Mouse (Mus musculus) forelimb bud, embryonic 11.5 days (tissue): ENCODE results near the gene Pbx4.

Experiments
- DNase-seq: peaks from one replicate; pipeline ENCODE4 v3.0.0-alpha.2; 2012; ENCODE audit warnings: low read depth, low spot score

The Pbx4 gene

GRCm38 (mm10) chr8:69832298-69832853 lies at the start of gene Pbx4:
Gene Pbx4, plus strand, starts transcription at chr8:69832491.
- DNase-seq, result peak; percentile 97

- DNase-seq, result no peak
Observed at GRCm38 (mm10) chr8:69789105-69789504, 43.2 kb upstream of the Pbx4 start.

- no peak for DNase-seq
Observed at GRCm38 (mm10) chr8:69789731-69790130, 42.6 kb upstream of the Pbx4 start.

DNA sequence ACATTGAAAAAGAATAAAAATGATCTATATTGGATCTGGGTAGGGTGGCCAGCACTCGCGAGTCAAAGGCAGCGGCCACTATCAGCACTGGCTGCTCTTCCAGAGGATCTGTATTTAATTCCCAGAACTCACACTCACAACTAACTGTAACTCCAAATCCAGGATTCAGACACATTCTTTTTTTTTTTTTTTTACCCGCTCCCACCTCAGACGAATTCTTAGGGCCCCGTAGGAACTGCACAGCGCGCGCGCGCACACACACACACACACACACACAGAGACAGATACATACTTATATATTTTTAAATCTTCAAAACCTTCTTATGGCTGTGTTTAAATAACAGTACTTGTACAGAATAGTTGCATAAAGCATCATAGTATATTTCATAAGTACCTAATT lies 41.9 kb upstream of the Pbx4 start:
- no peak for DNase-seq

GRCm38 (mm10) chr8:69790773-69791367 lies 41.4 kb upstream of the Pbx4 start, which contains the start of the genes Atp13a1 and Zfp866:
Gene Atp13a1, plus strand, starts transcription at chr8:69791163.
Gene Zfp866, minus strand, starts transcription at chr8:69791178.
- DNase-seq, result peak; percentile 89

DNA sequence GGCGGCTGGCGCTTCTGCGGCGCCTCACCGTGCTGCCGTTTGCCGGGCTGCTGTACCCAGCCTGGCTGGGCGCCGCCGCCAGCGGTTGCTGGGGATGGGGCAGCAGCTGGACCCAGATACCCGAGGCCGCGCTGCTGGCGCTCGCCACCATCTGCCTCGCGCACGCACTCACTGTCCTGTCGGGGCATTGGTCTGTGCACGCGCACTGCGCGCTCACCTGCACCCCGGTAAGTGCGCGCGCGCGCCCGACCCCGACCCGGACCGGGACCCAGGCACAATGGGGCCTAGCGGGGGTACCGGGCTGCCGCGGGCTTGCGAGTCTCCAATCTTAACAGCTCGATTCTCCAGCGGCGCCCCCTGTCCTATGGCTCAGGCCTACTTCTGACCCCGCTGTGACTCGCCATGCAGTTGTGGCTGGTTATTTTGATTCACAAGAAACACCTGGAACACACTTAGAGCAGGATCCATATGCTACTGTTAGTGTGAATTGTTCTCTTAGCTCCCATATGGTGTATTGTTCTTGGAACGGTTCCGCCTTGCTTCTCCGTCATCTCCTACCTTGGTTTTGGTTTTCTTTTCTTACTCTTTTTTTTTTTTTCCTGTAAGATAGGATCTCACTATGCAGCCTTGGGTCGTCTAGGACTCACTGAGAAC lies 40.7 kb upstream of the Pbx4 start:
- no peak for DNase-seq

DNA sequence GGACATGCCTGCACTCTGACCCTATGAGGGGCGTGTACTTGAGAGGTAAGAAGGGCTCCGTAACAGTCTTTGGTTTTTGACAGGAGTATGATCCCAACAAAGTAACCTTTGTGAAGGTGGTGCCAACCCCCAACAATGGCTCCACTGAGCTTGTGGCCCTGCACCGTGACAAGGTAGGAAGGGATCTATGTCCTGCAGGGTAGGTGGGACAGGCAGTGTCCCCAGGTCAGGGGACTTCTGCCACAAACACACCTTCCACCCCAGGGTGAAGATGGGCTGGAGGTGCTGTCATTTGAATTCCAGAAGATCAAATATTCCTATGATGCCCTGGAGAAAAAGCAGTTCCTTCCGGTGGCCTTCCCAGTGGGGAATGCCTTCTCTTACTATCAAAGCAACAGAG lies 38.6 kb upstream of the Pbx4 start:
- DNase-seq, result no peak

DNA sequence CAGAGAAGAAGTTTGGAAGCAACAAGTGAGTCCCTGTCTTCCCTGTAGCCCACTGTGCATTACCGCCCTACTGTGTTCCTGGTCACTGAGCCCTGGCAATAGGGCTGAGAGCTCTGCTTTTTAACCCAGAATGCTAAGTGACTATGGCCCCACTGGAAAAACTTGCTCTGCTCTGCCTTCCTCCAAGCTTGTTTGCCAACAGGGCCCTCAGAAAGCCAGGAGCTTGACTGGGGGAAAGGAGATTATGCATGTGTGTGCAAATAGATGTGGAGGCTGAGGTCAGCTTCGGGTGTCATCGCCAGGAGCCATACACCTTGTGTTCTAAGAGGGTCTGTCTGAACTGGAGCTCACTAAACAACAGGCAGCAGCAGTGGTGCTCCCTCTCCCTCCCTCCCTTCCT lies 38.2 kb upstream of the Pbx4 start:
- DNase-seq, result no peak

- DNase-seq, result no peak
Observed at GRCm38 (mm10) chr8:69794901-69795300, 37.4 kb upstream of the Pbx4 start.

GRCm38 (mm10) chr8:69796721-69797345 lies 35.5 kb upstream of the Pbx4 start:
- no peak for DNase-seq

- DNase-seq, result no peak
Observed at GRCm38 (mm10) chr8:69797661-69798060, 34.6 kb upstream of the Pbx4 start.

DNA sequence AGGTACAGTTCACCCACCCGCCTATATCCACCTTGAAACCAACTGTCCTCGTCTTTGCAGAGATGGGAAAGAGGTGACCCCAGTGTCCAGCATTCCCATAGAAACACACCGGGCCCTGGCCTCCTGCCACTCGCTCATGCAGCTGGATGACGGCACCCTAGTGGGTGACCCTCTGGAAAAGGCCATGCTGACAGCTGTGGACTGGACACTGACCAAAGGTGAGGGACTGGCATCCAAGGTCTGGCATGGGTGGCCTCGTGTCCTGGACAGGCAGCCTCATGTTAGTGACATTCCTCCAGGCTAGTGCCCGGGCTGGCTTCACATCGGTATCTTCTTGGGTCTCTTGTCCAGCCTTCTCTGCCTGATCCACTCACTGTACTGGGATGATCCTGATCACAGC lies 33.0 kb upstream of the Pbx4 start:
- no peak for DNase-seq

- DNase-seq, result no peak
Observed at GRCm38 (mm10) chr8:69799946-69800345, 32.3 kb upstream of the Pbx4 start.

GRCm38 (mm10) chr8:69801796-69802195 lies 30.5 kb upstream of the Pbx4 start:
- DNase-seq, result no peak

GRCm38 (mm10) chr8:69802216-69802615 lies 30.1 kb upstream of the Pbx4 start:
- DNase-seq, result no peak

- DNase-seq, result no peak
Observed at GRCm38 (mm10) chr8:69803366-69803765, 28.9 kb upstream of the Pbx4 start.

- DNase-seq, result no peak
Observed at GRCm38 (mm10) chr8:69804537-69804936, 27.8 kb upstream of the Pbx4 start.

DNA sequence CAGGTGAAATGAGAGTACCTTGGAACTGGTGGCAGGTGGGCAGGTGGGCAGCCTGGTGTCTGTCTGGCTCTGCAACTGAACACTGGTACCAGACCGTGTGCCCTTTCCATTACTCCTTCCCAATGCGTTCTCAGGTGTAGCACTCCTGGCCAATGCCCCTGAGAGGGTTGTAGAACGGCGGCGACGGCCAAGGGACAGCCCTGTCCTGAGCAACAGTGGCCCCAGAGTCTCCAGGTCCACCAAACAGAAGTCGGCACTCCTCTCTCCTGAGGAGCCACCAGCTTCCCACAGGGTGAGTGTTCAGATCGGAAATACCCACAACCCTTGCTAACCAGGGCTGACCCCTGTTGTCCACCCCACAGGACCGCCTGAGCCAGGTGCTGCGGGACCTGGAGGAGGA lies 27.2 kb upstream of the Pbx4 start:
- no peak for DNase-seq

DNA sequence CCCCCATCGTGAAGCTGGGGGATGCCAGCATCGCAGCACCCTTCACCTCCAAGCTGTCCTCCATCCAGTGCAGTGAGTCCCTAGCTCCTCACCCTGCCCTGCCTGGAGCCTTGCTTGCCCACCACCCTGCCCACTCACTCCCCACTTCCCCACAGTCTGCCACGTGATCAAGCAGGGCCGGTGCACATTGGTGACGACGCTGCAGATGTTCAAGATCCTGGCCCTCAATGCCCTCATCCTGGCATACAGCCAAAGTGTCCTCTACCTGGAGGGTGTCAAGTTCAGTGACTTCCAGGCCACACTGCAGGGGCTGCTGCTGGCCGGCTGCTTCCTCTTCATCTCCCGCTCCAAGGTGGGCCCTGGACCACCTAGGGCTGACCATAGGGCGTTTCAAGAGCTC lies 26.8 kb upstream of the Pbx4 start:
- DNase-seq, result no peak

GRCm38 (mm10) chr8:69807236-69807635 lies 25.1 kb upstream of the Pbx4 start:
- DNase-seq, result no peak

GRCm38 (mm10) chr8:69808094-69808863 lies 24.0 kb upstream of the Pbx4 start, which contains the start of gene Gmip:
Gene Gmip, plus strand, starts transcription at chr8:69808679.
- DNase-seq, result peak; percentile 59

GRCm38 (mm10) chr8:69808864-69809403 lies 23.4 kb upstream of the Pbx4 start:
- DNase-seq, result peak; percentile 17
